Mouse (Mus musculus) ES-E14 (cell line): ENCODE results near the gene Trappc2. TPM values are rescaled to one million over a fixed set of nuclear protein-coding genes. Genes with fewer than 3 reads are reported as not detected.
A peak's percentile ranks its signal among the peaks of the same experiment; 100 is the strongest.

Experiments used
- DNase-seq: peaks from one replicate; pipeline ENCODE4 v3.0.0-alpha.2; 2013; ENCODE audit warnings: low read depth, low spot score
- H3K27ac ChIP-seq: 2 replicates; pipeline ENCODE4 v1.5.1; 2012; ENCODE audit warnings: low read depth, mild to moderate bottlenecking, low read length, moderate library complexity, mixed read lengths; ENCODE audit not compliant: poor library complexity, insufficient read depth, severe bottlenecking
- H3K36me3 ChIP-seq: 2 replicates; pipeline ENCODE4 v1.6.1; 2012; ENCODE audit warnings: mild to moderate bottlenecking, low read length, moderate library complexity, mixed read lengths; ENCODE audit not compliant: control insufficient read depth, poor library complexity, insufficient read depth, severe bottlenecking
- H3K4me1 ChIP-seq, 2 experiments: fragments of 150-350 bp in 1 of 2; sonication (generic) in 1 of 2; 2 replicates each; pipeline ENCODE4 v1.6.1; 2012; ENCODE audit warnings: low read length in 2 of 2, mild to moderate bottlenecking in 1 of 2, mixed read lengths in 1 of 2; ENCODE audit not compliant: control insufficient read depth in 2 of 2, insufficient read depth in 2 of 2, poor library complexity in 1 of 2
- H3K4me3 ChIP-seq, 2 experiments: fragments of 150-350 bp in 1 of 2; sonication (generic) in 1 of 2; 2 replicates each; pipeline ENCODE4 v1.5.1; 2012; ENCODE audit warnings: low read length in 2 of 2, low read depth in 1 of 2, mild to moderate bottlenecking in 1 of 2, mixed read lengths in 1 of 2; ENCODE audit not compliant: insufficient read depth in 1 of 2, poor library complexity in 1 of 2, severe bottlenecking in 1 of 2
- H3K9ac ChIP-seq: 2 replicates; pipeline ENCODE4 v1.6.1; 2012; ENCODE audit warnings: low read depth, mild to moderate bottlenecking, low read length, mixed read lengths; ENCODE audit not compliant: poor library complexity, insufficient read depth, severe bottlenecking
- H3K9me3 ChIP-seq: fragments of 150-350 bp; sonication (generic); 2 replicates; pipeline ENCODE4 v1.6.1; 2012; ENCODE audit warnings: low read depth, mild to moderate bottlenecking, low read length; ENCODE audit not compliant: control insufficient read depth, insufficient read depth
- CHD2 ChIP-seq: IDR thresholded peaks from 2 replicates; pipeline ENCODE4 v1.6.1; 2014; ENCODE audit warnings: mild to moderate bottlenecking, low read depth, low read length, inconsistent platforms
- HCFC1 ChIP-seq: IDR thresholded peaks from 2 replicates; pipeline ENCODE4 v1.6.1; 2012; ENCODE audit warnings: low read length, inconsistent platforms, borderline replicate concordance; ENCODE audit not compliant: insufficient read depth
- MAFK ChIP-seq: IDR thresholded peaks from 2 replicates; pipeline ENCODE4 v1.6.1; 2014; ENCODE audit warnings: mild to moderate bottlenecking, low read depth, low read length, inconsistent platforms; ENCODE audit not compliant: insufficient read depth
- ZC3H11A ChIP-seq: IDR thresholded peaks from 2 replicates; pipeline ENCODE4 v1.6.1; 2012; ENCODE audit warnings: low read depth, mild to moderate bottlenecking, inconsistent platforms, low read length, borderline replicate concordance
- ZNF384 ChIP-seq: IDR thresholded peaks from 2 replicates; pipeline ENCODE4 v1.6.1; 2012; ENCODE audit warnings: low read depth, low read length, inconsistent platforms
- in situ Hi-C, 2 experiments: fragments of 600-800 bp; cut with MboI; formaldehyde crosslinking; loops; one replicate each; pipeline ENCODE4 v1.15.1; 2025; ENCODE audit warnings: low sequenced_read_pairs in 2 of 2, inconsistent platforms in 1 of 2; ENCODE audit not compliant: unreplicated experiment in 2 of 2
- total RNA-seq: library from RNA; depleted of rRNA; stranded (reverse); fragments of 300-350 nt; gene quantifications from 2 replicates; pipeline ENCODE4 v1.2.3, GENCODE M21; 2012

The Trappc2 gene
- total RNA-seq, 1 experiment, result 13.3 TPM

GRCm38 (mm10) chrX:166440616-166441063, 266 bp downstream of the Trappc2 start, which contains the start of gene Ofd1:
Ofd1 (minus strand) TSS chrX:166440704.
- Histone ChIP-seq H3K4me1 (no peaks in the 10 kb centered on the region; a peak in 1 of 4 replicates), H3K9ac (peak within 1 kb of the TSS; percentile 97), H3K27ac (peak within 1 kb of the TSS; percentile 41; the same call in 1 of the 2 replicates), H3K4me3 (peak within 1 kb of the TSS; percentile 79 to 84), H3K9me3 (no peaks in the 10 kb centered on the region), H3K36me3 (no peaks in the 10 kb centered on the region)
- DNase-seq, result peak; percentile 75
- in situ Hi-C loops, result no loop called here
- TF ChIP-seq CHD2 (peak; percentile 95), MAFK (no peak)

GRCm38 (mm10) chrX:166444552-166444951, 4.2 kb downstream of the Trappc2 start:
- no peaks in the 10 kb centered on the region for H3K9me3 ChIP-seq
- H3K4me1 ChIP-seq, result no peaks in the 10 kb centered on the region; a peak in 1 of 4 replicates
- H3K9ac ChIP-seq, result no peak overlapping the region
- H3K4me3 ChIP-seq, result no peak overlapping the region
- H3K36me3 ChIP-seq, result no peaks in the 10 kb centered on the region
- no peak overlapping the region for H3K27ac ChIP-seq
- no peak for TF ChIP-seq MAFK
- TF ChIP-seq ZNF384, result no peak
- no peak for TF ChIP-seq CHD2
- no peak for TF ChIP-seq HCFC1
- in situ Hi-C loops, result no loop called here
- DNase-seq, result no peak

GRCm38 (mm10) chrX:166453532-166453931, 13.2 kb downstream of the Trappc2 start:
- Histone ChIP-seq H3K27ac (no peak overlapping the region), H3K9me3 (no peaks in the 10 kb centered on the region), H3K36me3 (peaks cover 5% of the 10 kb centered on the region), H3K4me3 (no peak overlapping the region), H3K9ac (no peak overlapping the region), H3K4me1 (no peaks in the 10 kb centered on the region)
- TF ChIP-seq ZNF384 (no peak), ZC3H11A (no peak), MAFK (no peak), CHD2 (no peak), HCFC1 (no peak)
- DNase-seq, result no peak
- in situ Hi-C loops, result no loop called here

DNA sequence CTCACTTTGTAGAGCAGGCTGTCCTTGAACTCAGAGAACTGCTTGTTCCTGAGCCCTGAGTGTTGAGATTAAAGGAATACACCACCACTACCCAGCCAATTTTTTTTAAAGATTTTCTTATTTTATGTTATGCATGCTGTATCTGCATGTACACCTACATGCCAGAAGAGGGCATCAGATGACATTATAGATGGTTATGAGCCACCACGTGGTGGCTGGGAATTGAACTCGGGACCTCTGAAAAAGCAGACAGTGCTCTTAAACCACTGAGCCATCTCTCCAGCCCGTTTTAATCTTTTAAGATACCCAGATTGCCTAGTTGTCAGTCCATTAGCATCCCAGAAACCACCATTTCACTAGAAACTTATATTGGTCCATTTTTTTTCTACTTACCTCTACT, 14.0 kb downstream of the Trappc2 start:
- no peak for DNase-seq
- Histone ChIP-seq H3K9me3 (no peaks in the 10 kb centered on the region), H3K4me3 (no peak overlapping the region), H3K9ac (no peak overlapping the region), H3K4me1 (no peaks in the 10 kb centered on the region), H3K27ac (no peak overlapping the region), H3K36me3 (peaks cover 5% of the 10 kb centered on the region)
- no peak for TF ChIP-seq HCFC1
- TF ChIP-seq ZC3H11A, result no peak
- no peak for TF ChIP-seq ZNF384
- no peak for TF ChIP-seq MAFK
- TF ChIP-seq CHD2, result no peak
- in situ Hi-C loops, result no loop called here

DNA sequence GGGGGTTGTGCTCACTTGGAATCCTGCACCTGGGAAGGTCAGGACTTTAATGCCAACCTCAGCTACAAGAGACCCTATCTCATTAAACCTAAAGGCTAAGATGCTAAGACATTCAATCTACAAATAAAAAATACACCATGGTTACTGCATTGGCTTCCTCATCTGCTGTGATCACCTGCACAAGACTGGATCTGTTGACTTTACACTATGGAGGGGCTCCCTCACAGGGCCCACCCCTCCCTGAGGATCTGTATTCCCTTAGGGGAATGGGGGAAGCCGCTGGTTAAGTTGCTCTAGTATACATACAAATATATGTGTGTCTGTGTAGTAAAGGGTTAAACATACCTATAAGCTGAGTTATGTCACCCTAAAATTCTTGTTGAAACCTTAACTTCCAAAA, 15.2 kb downstream of the Trappc2 start:
- Histone ChIP-seq H3K9me3 (no peaks in the 10 kb centered on the region), H3K4me3 (no peak overlapping the region), H3K36me3 (peaks cover 5% of the 10 kb centered on the region), H3K27ac (no peak overlapping the region), H3K9ac (no peak overlapping the region), H3K4me1 (no peaks in the 10 kb centered on the region)
- no peak for DNase-seq
- in situ Hi-C loops, result no loop called here
- TF ChIP-seq ZC3H11A (no peak), ZNF384 (no peak), MAFK (no peak), HCFC1 (no peak), CHD2 (no peak)
